Mouse (Mus musculus): ENCODE results near the gene Rcan3.

DNA sequence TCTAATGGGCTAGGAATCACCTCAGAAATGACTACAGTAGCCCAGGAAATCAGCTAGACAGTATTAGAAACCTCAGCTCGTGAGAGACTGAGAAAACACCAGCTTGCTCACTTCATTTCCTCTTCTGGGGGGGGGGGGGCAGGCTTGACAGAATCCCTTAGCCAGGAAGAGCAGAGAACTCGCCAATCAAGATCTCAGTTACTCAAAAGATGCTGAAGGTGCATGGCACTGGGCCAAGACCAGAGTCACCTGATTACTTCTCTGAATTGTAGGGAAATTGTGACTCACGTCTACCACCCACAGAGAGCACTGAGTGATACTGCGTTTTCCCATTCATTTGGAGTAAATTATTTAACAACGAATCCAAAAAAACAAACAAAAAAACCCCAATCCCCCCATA lies 27.5 kb downstream of the Rcan3 start:
- TF ChIP-seq GATA1 (IDR thresholded peaks at IDR 0.05; ENCODE audit: borderline replicate concordance, low read length) (no peak), FLI1 (IDR thresholded peaks at IDR 0.05; ENCODE audit: low read length) (no peak)

All from megakaryocyte, embryonic 14.5 days (primary cell).